13 mouse cellular contexts compared by ENCODE assay signal in the genomic region with DNA sequence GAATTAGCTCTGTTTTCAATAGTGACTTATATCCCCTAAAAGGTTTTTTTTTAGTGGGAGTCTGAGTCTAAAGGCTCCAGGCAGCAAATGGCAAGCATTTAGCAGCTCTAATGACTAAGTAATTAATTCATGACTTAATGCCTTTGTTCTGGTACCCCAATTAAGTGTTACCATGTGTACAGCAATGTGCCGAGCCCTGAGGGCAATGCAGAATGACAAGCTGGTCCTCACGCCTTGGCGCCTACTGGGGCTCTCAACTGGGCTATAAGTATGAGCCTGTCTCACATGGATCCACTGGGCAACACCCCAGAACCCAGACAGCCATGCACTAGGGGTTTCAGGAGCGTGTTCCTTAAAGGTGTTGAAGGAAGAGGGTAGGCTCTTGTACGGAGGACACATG.
A peak's percentile ranks its signal among the peaks of the same experiment; 100 is the strongest.
DNase-seq lines count a peak whose midpoint lies in the region; ATAC-seq and TF ChIP-seq lines count a peak whose summit lies in the region.
"Had no signal": no experiment of that assay in that cellular context is flagged by ENCODE, and none has a peak within 500 bp of the region (broad histone marks: within the 10 kb centered on the region; RNA-seq: fewer than 3 reads in every experiment).

No protein-coding gene starts in this region.

- no peak for ATAC-seq in limb, embryonic 13.5 days (ENCODE audit: low FRiP score, low read depth)
- ATAC-seq: intestine, embryonic 16.5 days had no signal

- H3K9ac ChIP-seq in limb, embryonic 13.5 days = no peak overlapping the region
- H3K9ac ChIP-seq: lung, embryonic 15.5 days had no signal

- H3K4me3 ChIP-seq in limb, embryonic 13.5 days = no peak overlapping the region
- H3K4me3 ChIP-seq: lung, embryonic 15.5 days had no signal

- 43% methylated on average over 5 of the region's 5 CpGs for WGBS in limb, embryonic 13.5 days

- H3K27me3 ChIP-seq in limb, embryonic 13.5 days = no peaks in the 10 kb centered on the region
- H3K27me3 ChIP-seq: lung, embryonic 15.5 days had no signal

- 0 out of 2 replicates have a peak, but pooled peaks cover 3% of the 10 kb centered on the region for H3K4me1 ChIP-seq in limb, embryonic 13.5 days
- H3K4me1 ChIP-seq: lung, embryonic 15.5 days had no signal

- no peak for TF ChIP-seq CTCF in brain, embryonic 14.5 days (IDR thresholded peaks at IDR 0.05; ENCODE audit: borderline replicate concordance, extremely low read depth, insufficient read depth, insufficient read length)

- H3K4me2 ChIP-seq in limb, embryonic 13.5 days (replicated peaks) = no peak overlapping the region
- H3K4me2 ChIP-seq: lung, embryonic 15.5 days had no signal

- H3K27ac ChIP-seq in limb, embryonic 13.5 days = peak overlapping the region; percentile 48; the same call in 1 of the 2 replicates
- H3K27ac ChIP-seq: lung, embryonic 15.5 days had no signal

- H3K36me3 ChIP-seq in limb, embryonic 13.5 days = peaks cover 93% of the 10 kb centered on the region

- no peaks in the 10 kb centered on the region for H3K9me3 ChIP-seq in limb, embryonic 13.5 days
- H3K9me3 ChIP-seq: lung, embryonic 15.5 days had no signal

- TF ChIP-seq POLR2A in brain, embryonic 14.5 days (IDR thresholded peaks at IDR 0.05; ENCODE audit: borderline replicate concordance, extremely low read depth, insufficient read depth, insufficient read length, poor library complexity, severe bottlenecking) = no peak

- DNase-seq in brain, adult 2 months (ENCODE audit: low read depth, low spot score) = peak; percentile 49
- peak; percentile 85 for DNase-seq in brain, embryonic 14.5 days (ENCODE audit: low read depth)
- DNase-seq in forelimb bud, embryonic 11.5 days (ENCODE audit: low read depth, low spot score) = peak; percentile 46
- no peak for DNase-seq in kidney, postnatal 10 days
- no peak for DNase-seq in kidney, adult 9 months
- DNase-seq in urinary bladder, postnatal 10 days (ENCODE audit: low spot score) = no peak
- DNase-seq: cerebellum, adult 11 months; heart, postnatal 10 days; kidney, postnatal 36 days; liver had no signal

Comparison
In these comparisons a context has a peak if more than half of its experiments do, and no peak if none do; other contexts are left out.
1. DNase-seq: peak in brain, adult 2 months (single experiment), brain, embryonic 14.5 days (single experiment) and forelimb bud, embryonic 11.5 days (single experiment); none in kidney, postnatal 10 days (single experiment), kidney, adult 9 months (single experiment) and urinary bladder, postnatal 10 days (single experiment).